Mouse (Mus musculus): ENCODE measurements around the gene Nckap5. TPM values are rescaled to one million over a fixed set of nuclear protein-coding genes. Genes with fewer than 3 reads are reported as not detected.

Nckap5 gene
- polyA plus RNA-seq, 2 experiments, result 0.31 to 1.3 TPM

GRCm38 (mm10) chr1:126747914-126748313, 82.7 kb downstream of the Nckap5 start:
- no peaks in the 10 kb centered on the region for H3K9me3 ChIP-seq (ENCODE audit: control insufficient read depth, low read length)
- no peaks in the 10 kb centered on the region for H3K36me3 ChIP-seq (replicated peaks; ENCODE audit: control insufficient read depth, insufficient read depth, low read depth)
- no peak overlapping the region for H3K4me3 ChIP-seq (ENCODE audit: insufficient read depth in 1 of 2, low read depth in 2 of 2, low read length in 2 of 2)
- no peak for DNase-seq (ENCODE audit: low read depth in 3 of 3, low spot score in 3 of 3)
- H3K27ac ChIP-seq, result no peak overlapping the region
- H3K4me1 ChIP-seq (replicated peaks; ENCODE audit: control insufficient read depth in 2 of 2, insufficient read depth in 2 of 2, low read length in 1 of 2), result no peaks in the 10 kb centered on the region; a peak in 1 of 4 replicates
- no peak for ATAC-seq (ENCODE audit: insufficient read depth)
- no peak overlapping the region for H3K4me2 ChIP-seq (ENCODE audit: low read depth)
- no peaks in the 10 kb centered on the region for H3K27me3 ChIP-seq (ENCODE audit: control insufficient read depth, insufficient read depth, low read length)
- 38% methylated on average over 4 of the region's 4 CpGs for WGBS (ENCODE audit: insufficient replicate concordance)
- H3K9ac ChIP-seq (replicated peaks), result no peak overlapping the region
- TF ChIP-seq EP300 (IDR thresholded peaks at IDR 0.05; ENCODE audit: low read depth), result no peak
- no peak for TF ChIP-seq CTCF (IDR thresholded peaks at IDR 0.05; ENCODE audit: low read depth)

DNA sequence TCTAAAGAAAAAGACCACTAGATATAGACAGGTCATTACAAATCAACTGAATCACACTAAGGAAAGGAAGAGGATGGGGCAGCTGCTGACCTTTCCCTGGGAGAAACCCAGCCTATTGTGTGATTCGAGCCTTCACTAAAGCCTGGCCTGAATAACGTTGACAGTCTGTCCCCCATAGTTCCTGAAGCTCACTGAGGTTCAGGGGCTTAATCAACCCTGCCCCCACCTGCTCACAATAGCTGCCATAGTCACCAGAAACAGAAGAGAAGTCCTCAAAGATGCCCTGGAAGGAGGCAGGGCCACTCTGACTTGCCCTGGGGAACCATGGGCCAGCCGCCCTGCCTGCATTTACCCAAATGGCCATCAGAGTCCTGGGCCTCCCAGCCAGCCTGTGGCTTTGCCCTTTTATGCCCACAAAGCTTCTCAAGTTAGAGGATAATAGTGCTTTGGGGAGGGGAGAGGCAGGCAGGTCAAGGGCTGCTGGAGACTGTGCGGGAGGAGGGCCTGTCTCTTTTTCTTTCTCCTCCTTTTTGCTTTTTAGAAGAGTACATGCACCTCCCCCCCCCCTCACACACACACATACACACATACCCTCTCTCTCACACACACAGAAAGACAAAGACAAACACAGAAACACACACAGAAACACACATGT, 85.0 kb downstream of the Nckap5 start:
- no peaks in the 10 kb centered on the region for H3K27me3 ChIP-seq (ENCODE audit: control insufficient read depth, insufficient read depth, low read length)
- no peak overlapping the region for H3K9ac ChIP-seq (replicated peaks)
- H3K36me3 ChIP-seq (replicated peaks; ENCODE audit: control insufficient read depth, insufficient read depth, low read depth), result no peaks in the 10 kb centered on the region
- no peak for DNase-seq (ENCODE audit: low read depth in 3 of 3, low spot score in 3 of 3)
- no peak overlapping the region for H3K27ac ChIP-seq
- WGBS (ENCODE audit: insufficient replicate concordance), result 54% methylated on average over 4 of the region's 4 CpGs
- H3K4me1 ChIP-seq (replicated peaks; ENCODE audit: control insufficient read depth in 2 of 2, insufficient read depth in 2 of 2, low read length in 1 of 2), result no peaks in the 10 kb centered on the region; a peak in 1 of 4 replicates
- H3K4me3 ChIP-seq (ENCODE audit: insufficient read depth in 1 of 2, low read depth in 2 of 2, low read length in 2 of 2), result no peak overlapping the region
- no peak for TF ChIP-seq EP300 (IDR thresholded peaks at IDR 0.05; ENCODE audit: low read depth)
- TF ChIP-seq CTCF (IDR thresholded peaks at IDR 0.05; ENCODE audit: low read depth), result no peak
- H3K9me3 ChIP-seq (ENCODE audit: control insufficient read depth, low read length), result no peaks in the 10 kb centered on the region
- H3K4me2 ChIP-seq (ENCODE audit: low read depth), result no peak overlapping the region
- ATAC-seq (ENCODE audit: insufficient read depth), result no peak

DNA sequence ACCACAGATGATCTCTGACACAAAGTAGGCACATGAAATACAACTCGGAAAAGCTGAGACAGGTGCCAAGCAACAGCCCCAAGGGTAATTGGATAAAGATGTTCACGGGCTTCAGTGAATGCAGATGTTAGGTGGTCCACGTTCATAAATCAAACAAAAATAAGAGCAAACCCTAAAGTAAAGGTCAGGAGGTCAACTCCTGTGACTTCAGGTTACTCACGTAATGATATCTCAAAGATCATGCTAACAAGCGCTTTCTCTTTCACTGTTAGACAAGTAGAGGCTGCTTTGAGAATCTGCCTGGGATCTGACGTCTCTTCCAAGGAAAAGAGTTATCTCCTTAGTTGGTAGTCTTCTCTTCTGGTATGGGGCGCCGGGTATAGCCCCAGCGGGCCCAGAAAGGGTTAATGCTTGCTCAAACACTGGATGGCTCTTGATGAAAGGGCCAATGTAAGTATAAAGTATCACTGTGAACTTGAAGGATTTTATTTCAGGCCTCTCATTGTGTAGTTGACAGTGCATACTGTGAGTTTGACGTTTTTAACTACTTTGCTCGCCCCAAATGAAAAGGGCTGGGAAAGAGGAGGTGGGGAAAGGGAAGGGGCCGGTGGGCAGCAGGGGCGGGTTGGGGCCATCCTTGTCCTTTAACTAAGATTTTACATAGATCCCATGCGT, 85.8 kb downstream of the Nckap5 start:
- Histone ChIP-seq H3K27me3 (ENCODE audit: control insufficient read depth, insufficient read depth, low read length) (no peaks in the 10 kb centered on the region), H3K4me2 (ENCODE audit: low read depth) (no peak overlapping the region), H3K9me3 (ENCODE audit: control insufficient read depth, low read length) (no peaks in the 10 kb centered on the region), H3K36me3 (replicated peaks; ENCODE audit: control insufficient read depth, insufficient read depth, low read depth) (no peaks in the 10 kb centered on the region), H3K4me3 (ENCODE audit: insufficient read depth in 1 of 2, low read depth in 2 of 2, low read length in 2 of 2) (no peak overlapping the region), H3K9ac (replicated peaks) (no peak overlapping the region), H3K4me1 (replicated peaks; ENCODE audit: control insufficient read depth in 2 of 2, insufficient read depth in 2 of 2, low read length in 1 of 2) (no peaks in the 10 kb centered on the region; a peak in 1 of 4 replicates), H3K27ac (no peak overlapping the region)
- DNase-seq (ENCODE audit: low read depth in 3 of 3, low spot score in 3 of 3) (no peak), ATAC-seq (ENCODE audit: insufficient read depth) (no peak)
- TF ChIP-seq CTCF (IDR thresholded peaks at IDR 0.05; ENCODE audit: low read depth) (no peak), EP300 (IDR thresholded peaks at IDR 0.05; ENCODE audit: low read depth) (no peak)
- WGBS (ENCODE audit: insufficient replicate concordance), result 65% methylated on average over 14 of the region's 14 CpGs

DNA sequence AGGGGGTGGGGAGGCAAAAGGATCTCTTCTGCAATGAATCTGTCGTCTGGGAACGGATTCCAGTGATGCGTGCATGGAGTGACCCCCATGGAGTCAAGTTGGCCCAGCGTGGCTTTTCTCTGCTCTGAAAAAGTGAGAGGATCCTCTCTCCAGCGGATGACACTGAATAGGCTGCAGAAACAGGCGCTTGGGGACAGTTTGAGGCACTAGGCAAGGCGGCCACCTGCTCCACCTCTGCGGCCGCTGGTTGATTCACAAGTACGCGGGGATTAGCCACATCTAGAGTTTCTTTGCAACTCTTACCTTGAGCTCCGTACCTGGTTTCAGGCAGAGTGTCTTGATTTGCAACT, 92.3 kb downstream of the Nckap5 start:
- no peaks in the 10 kb centered on the region for H3K4me1 ChIP-seq (replicated peaks; ENCODE audit: control insufficient read depth in 2 of 2, insufficient read depth in 2 of 2, low read length in 1 of 2)
- H3K27me3 ChIP-seq (ENCODE audit: control insufficient read depth, insufficient read depth, low read length), result no peaks in the 10 kb centered on the region
- H3K36me3 ChIP-seq (replicated peaks; ENCODE audit: control insufficient read depth, insufficient read depth, low read depth), result no peaks in the 10 kb centered on the region
- ATAC-seq (ENCODE audit: insufficient read depth) (no peak), DNase-seq (ENCODE audit: low read depth in 3 of 3, low spot score in 3 of 3) (no peak)
- H3K9me3 ChIP-seq (ENCODE audit: control insufficient read depth, low read length), result no peaks in the 10 kb centered on the region
- H3K4me2 ChIP-seq (ENCODE audit: low read depth), result peak overlapping the region; percentile 40
- no peak overlapping the region for H3K9ac ChIP-seq (replicated peaks)
- H3K4me3 ChIP-seq (ENCODE audit: insufficient read depth in 1 of 2, low read depth in 2 of 2, low read length in 2 of 2), result peak overlapping the region; percentile 36 to 42; a peak in 3 of 4 replicates
- H3K27ac ChIP-seq, result no peak overlapping the region
- WGBS (ENCODE audit: insufficient replicate concordance), result 4% methylated on average over 12 of the region's 12 CpGs
- TF ChIP-seq CTCF (IDR thresholded peaks at IDR 0.05; ENCODE audit: low read depth), result no peak
- no peak for TF ChIP-seq EP300 (IDR thresholded peaks at IDR 0.05; ENCODE audit: low read depth)

DNA sequence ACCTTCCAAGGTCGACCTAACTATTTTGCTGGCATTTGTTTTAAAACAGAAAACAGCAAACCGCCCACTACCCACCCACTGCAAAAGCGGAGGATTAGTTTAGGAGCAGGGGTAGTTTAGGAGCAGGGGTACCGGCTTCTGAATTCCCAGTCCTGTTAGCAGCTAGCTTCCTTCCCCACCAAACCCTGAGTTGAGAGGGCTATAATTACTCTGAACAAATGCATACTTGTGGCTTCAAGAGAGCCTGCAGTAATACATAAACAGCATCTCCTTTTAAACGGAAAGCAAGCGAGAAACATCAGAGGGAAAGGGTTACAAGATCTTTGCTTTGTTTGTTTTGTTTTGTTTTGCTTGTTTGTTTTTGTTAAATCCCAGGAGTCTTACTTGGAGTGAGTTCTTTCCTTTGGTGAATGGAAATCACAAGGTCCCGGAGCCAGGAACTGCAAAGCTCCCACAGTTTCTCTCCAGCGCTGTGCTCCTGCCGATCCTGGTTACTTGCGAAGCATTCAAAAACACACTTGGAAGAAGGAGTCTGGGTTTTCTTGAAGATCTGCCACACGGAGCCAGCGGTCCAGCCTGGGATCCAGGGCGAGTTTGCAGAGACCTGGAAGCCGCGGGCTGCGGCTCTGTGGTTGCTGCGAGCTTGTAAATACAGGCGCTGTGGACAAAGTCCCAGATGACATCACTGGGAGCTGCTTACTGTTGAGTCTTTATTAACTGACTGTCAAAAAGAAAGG, 92.9 kb downstream of the Nckap5 start:
- peak overlapping the region; percentile 36 to 42; a peak in 3 of 4 replicates for H3K4me3 ChIP-seq (ENCODE audit: insufficient read depth in 1 of 2, low read depth in 2 of 2, low read length in 2 of 2)
- no peak overlapping the region for H3K27ac ChIP-seq
- H3K4me1 ChIP-seq (replicated peaks; ENCODE audit: control insufficient read depth in 2 of 2, insufficient read depth in 2 of 2, low read length in 1 of 2), result no peaks in the 10 kb centered on the region
- H3K4me2 ChIP-seq (ENCODE audit: low read depth), result peak overlapping the region; percentile 40
- H3K36me3 ChIP-seq (replicated peaks; ENCODE audit: control insufficient read depth, insufficient read depth, low read depth), result no peaks in the 10 kb centered on the region
- no peak overlapping the region for H3K9ac ChIP-seq (replicated peaks)
- TF ChIP-seq CTCF (IDR thresholded peaks at IDR 0.05; ENCODE audit: low read depth), result no peak
- TF ChIP-seq EP300 (IDR thresholded peaks at IDR 0.05; ENCODE audit: low read depth), result no peak
- DNase-seq (ENCODE audit: low read depth in 3 of 3, low spot score in 3 of 3) (no peak), ATAC-seq (ENCODE audit: insufficient read depth) (no peak)
- H3K9me3 ChIP-seq (ENCODE audit: control insufficient read depth, low read length), result no peaks in the 10 kb centered on the region
- no peaks in the 10 kb centered on the region for H3K27me3 ChIP-seq (ENCODE audit: control insufficient read depth, insufficient read depth, low read length)
- WGBS (ENCODE audit: insufficient replicate concordance), result 5% methylated on average over 18 of the region's 18 CpGs

Data from liver, embryonic 14.5 days (tissue).